Mouse (Mus musculus) CH12.LX (cell line): ENCODE results near the gene Zfp689.

Source experiments
- BHLHE40 ChIP-seq: IDR thresholded peaks from 2 replicates; pipeline ENCODE4 v1.6.1; 2011; ENCODE audit warnings: mild to moderate bottlenecking, low read depth, low read length, improper control_type of control experiment
- CTCF ChIP-seq, 2 experiments: IDR thresholded peaks in 1 of 2; conservative IDR thresholded peaks in 1 of 2; 2 replicates each; pipeline ENCODE4 v1.5.1; 2011 to 2012; ENCODE audit warnings: low read depth in 2 of 2, low read length in 2 of 2, improper control_type of control experiment in 1 of 2, inconsistent platforms in 1 of 2, mild to moderate bottlenecking in 1 of 2, moderate library complexity in 1 of 2
- MEF2A ChIP-seq: IDR thresholded peaks from 2 replicates; pipeline ENCODE4 v1.6.1; 2014; ENCODE audit warnings: low read depth, mild to moderate bottlenecking, inconsistent platforms, low read length, improper control_type of control experiment, borderline replicate concordance
- POLR2A ChIP-seq: IDR thresholded peaks from 2 replicates; pipeline ENCODE4 v1.6.1; 2011; ENCODE audit warnings: low read depth, mild to moderate bottlenecking, improper control_type of control experiment, low read length
- SMC3 ChIP-seq: IDR thresholded peaks from 2 replicates; pipeline ENCODE4 v1.6.1; 2011; ENCODE audit warnings: low read depth, low read length, improper control_type of control experiment
- ZMIZ1 ChIP-seq: IDR thresholded peaks from 2 replicates; pipeline ENCODE4 v1.6.1; 2012; ENCODE audit warnings: low read depth, mild to moderate bottlenecking, inconsistent platforms, low read length, improper control_type of control experiment

DNA sequence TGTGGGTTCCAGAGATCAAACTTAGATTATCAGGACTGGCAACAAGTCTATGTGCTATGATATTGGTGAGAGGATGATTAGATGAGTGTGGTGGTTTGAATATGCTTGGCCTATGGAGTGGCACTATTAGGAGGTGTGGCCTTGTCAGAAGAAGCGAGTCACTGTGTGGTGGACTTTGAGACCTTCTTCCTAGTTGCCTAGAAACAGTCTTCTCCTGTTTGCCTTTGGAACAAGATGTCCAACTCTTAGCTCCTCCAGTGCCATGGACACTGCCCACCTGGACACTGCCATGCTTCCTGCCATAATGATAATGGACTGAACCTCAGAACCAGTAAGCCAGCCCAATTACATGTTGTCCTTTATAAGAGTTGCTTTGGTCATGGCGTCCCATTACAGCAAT is 23.0 kb downstream of the Zfp689 start:
- no peak for TF ChIP-seq BHLHE40
- TF ChIP-seq CTCF (conservative IDR thresholded peaks at IDR 0.05 in 1 of 2, IDR thresholded peaks at IDR 0.05 in 1 of 2; ENCODE audit: low read depth in 2 of 2, low read length in 2 of 2): no peak
- no peak for TF ChIP-seq ZMIZ1
- TF ChIP-seq SMC3: no peak
- TF ChIP-seq POLR2A: no peak
- no peak for TF ChIP-seq MEF2A
